Mouse (Mus musculus) cerebellum, postnatal 25 days (tissue): Measurements from ENCODE around the gene Zfp661.
A peak's percentile ranks its signal among the peaks of the same experiment; 100 is the strongest.
"Not testable (repeated sequence)": the region's sequence is repeated elsewhere in the genome, so short reads cannot be mapped to it uniquely, and the experiment has no call there.

Source experiments
- DNase-seq, 2 experiments: peaks; one replicate each; pipeline ENCODE4 v3.0.0; 2021; ENCODE audit warnings: mixed read lengths in 2 of 2

Gene Zfp661

DNA sequence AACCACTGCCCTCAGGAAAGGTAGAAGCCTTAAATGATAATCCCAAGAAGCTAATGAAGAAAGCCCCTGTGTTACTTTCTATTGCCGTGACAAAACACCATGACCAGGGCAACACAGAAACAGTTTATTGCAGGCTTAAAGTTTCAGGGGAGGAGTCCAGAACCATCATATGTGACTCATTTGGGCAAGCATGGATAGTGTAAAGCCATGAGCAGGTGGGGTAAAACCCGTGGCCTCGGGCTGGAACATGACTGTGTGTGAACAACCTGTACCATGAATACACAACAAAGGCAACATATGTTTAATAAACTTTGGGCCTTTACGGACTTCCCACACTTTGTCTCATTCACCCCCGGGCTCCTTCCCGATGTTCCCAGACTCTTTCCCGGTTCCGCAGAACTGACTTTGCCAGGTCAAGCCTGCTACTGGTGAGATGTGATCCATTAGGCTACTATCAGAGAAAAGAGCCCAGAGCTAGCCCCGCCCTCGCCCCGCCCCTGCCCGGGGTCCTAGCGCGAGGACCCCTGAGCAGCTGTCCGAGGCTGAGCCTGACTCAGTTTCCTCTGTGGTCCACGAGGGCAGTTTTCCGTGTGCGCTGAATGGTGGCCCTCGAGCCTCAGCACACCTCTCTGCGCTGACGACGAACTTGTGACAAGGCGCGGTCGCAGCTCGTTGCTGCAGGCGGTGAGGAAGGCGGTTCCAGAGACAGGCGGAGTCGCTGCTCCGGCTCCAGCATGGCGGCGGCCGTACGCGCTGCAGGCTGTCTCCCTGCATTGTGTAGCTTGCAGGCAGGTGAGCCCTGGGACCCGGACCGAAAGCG is at the start of gene Zfp661, which contains the start of gene Mrps5:
TSS of gene Zfp661 (minus strand) at position 401 of the 820 bp plus-strand sequence.
TSS of gene Mrps5 (plus strand) at position 529 of the 820 bp plus-strand sequence.
- peak; percentile 89 to 92 for DNase-seq

DNA sequence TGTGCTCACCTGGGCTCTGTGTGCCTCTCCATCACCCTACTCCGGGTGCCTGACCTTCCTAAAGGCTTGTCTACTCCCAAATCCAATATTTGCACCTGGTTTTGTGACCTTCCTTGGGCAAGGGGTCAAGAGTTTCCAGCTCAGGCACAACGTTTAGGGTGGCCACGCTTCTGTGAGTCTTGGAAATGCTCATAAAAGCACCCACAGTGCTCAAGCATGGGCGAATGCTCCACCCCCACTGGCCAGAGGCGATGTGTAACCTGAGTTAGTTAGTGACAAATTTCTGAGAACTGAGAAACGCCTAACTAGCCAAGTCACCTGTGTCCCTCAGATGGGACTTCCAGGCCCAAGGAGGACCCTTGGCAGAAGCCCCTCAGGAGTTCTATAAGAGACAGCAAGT is 48.7 kb upstream of the Zfp661 start:
- no peak for DNase-seq

DNA sequence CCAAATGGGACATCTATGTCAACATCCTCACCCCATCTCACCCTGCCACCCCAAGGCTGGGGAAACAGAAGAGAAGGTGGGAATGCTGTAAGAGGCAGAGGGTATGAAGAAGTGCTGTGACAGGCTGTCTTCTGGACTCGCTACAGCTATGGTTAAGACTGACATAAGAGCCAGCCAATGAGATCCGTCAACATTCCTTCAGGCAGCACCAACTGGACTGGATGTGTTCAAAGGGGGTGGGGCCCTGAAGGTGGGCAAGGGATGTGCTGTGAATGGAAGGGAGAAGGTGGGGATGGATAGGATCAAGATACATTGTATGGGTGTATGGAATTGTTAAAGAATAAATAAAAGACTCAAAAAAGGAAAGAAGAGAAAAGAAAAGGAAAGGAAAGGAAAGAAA is 45.7 kb upstream of the Zfp661 start:
- no peak for DNase-seq

DNA sequence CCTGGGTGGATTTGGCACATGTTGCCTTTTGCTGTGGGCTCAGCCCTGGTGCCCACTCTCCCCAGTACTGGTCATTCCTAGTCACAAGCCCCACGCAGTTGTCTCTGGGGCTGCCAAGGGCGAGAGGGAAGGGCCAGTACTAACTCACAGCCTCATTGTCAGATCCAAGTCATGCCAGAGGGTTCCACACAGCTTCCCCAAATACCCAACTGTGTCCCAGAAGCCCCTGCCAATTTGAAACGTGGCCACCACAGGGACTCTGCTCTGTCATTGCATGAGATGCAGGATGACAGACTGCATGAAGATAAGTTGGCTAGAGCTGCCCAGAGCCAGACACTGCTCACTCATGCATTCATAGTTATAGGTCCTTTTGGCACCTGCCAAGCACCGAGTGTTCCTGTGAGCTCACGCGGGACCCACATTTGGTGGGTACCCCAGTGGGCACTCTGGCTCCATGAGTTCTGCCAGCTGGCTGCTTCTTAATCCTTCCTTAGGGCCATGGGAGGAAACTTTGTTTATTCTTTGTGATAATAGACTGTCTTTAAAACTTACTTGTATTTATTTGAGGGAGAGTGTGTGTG is 41.2 kb upstream of the Zfp661 start:
- peak; percentile 61 to 65 for DNase-seq

DNA sequence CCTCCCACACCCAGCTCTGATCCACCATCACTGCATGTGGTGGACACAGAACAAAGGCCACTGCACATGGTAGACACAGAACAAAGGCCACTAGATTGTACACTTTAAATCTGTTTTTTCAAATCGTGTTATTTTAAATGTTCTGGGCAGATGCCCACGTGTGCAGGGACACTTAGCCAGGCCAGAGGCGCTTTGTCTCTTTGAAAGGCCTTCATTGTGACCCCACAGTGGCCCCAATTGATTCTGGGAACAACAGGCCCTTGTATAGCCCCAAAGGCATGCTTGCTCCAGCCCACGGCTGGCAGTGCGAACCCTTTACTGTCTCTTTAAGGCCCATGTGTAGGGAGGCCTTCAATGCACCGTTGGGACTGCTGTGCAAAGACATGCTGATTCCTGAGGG is 40.5 kb upstream of the Zfp661 start:
- DNase-seq = no peak

DNA sequence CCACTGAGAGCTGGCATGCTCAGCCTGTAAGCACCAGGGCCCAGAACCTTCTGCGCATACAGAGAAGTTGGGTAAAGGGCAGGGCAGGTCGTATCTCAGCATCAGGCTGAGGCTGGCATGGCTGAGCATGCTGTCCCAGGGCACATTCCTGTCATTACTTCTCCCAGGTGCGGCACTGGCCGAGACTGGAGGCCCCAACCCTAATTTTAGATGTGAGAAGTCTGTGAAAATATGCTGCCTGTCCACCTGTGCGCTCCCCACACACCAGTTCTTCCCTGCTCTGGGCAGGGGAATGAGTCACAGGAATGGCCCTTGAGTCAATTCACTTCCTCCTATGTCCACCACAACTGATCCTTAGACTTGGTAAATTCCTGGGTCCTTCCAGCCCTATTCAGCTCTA is 38.8 kb upstream of the Zfp661 start:
- no peak for DNase-seq

DNA sequence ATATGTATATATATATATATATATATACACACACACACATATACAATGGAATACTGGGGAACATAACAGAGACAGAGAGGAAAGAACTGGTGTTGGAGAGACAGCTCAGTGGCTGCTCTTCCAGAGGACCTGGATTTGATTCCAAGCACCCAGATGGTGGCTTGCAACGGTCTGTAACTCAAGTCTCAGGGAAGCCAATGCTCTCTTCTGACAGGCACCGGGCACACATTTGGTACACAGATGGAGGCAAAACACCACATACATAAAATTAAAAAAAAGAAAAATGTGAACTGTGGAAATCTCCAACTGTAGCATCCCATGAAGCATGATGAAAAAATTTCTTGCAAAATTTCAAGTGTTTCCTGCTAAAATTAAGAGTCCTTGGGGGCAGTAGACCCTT is 37.9 kb upstream of the Zfp661 start:
- DNase-seq = no peak

DNA sequence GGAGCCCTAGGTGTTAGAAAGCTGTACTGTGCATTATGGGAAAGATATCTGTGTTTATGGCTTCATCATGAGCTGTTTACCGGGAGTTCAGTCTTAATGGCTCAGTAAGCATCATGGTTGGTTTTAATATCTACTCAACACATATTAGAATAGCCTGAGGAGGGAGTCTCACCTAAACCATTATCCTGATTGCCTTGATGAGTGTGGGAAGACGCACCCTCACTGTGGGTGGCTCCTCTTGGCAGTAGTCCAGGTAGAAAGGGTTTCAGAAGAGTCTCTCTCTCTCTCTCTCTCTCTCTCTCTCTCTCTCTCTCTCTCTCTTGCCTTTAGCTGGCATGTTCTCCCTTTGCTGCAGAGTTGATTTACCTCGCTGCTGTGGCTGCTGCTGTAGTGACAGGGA is 35.2 kb upstream of the Zfp661 start:
- no peak for DNase-seq

DNA sequence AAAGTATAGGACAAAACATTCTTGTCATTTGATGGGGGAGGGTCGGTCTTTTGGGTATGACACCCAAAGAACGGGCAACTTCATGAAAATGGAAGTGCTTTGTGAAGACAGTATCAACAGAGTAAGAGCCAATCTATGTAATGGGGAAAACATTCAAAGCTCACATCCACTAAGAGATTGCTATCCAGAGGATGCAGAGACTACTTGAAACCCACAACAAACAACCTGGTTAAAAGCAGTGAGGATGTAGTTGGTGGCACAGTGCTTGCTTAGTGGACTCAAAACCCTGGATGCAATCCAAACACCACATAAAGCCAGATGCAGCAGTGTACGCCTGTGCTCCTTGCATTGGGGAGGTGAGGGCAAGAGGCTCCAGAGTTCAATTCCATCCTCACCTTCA is 32.4 kb upstream of the Zfp661 start:
- no peak for DNase-seq

DNA sequence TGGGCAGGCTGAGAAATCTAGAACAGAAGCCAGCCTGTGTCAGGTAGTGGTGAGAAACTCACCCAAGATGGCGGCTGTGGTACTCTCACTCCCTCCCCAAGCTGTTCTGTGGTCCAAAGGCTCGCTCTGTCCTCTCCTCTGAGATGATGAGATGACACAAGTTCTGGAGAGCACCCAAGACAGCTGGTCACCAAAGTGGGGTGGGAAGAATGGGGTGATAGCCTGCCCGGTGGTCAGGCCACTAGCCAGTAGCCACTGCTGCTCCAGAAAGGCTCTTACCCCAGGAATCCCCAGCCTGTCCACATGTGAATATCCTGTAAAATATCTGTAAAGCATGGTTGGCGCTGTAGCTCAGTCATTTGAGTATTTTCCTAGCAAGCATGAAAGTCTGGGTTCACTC is 25.4 kb upstream of the Zfp661 start:
- DNase-seq = no peak

DNA sequence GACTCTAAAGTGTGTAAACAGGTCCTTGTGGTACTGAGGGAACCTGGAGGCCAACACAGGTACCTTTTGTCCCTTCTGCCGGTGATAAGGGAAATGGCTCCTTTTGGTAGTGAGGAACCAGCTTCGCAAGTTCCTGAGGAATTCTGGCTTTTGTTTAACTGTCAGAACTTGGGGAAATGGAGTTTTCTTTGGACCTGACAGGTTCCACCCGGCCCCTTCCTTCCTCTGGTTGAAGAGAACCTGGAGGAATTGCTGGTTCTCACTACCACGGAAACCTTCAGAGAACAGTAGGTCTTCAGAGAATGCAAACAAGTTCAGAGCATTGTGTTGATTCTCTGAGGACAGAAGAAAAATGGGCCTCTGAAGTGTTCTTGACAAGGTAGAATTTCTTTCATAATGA is 24.5 kb upstream of the Zfp661 start:
- no peak for DNase-seq

DNA sequence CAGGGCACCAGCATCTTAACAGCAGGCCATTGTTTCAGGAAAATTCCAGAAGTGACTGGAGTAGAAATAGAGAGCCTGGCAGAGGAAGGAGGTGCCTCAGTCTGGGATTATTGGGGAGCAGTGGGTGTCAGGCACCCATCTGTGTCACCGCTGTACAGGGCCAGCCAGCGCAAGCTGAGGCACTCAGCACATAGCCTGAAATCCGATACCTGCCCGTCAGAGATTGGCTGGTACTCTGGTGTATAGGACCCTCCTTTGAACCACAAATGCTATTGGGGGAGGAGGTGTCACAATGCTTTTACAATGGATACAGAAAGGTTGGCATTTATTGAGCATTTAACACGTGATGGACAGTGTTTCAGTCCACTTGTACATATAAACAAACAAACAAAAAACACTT is 22.1 kb upstream of the Zfp661 start:
- no peak for DNase-seq

DNA sequence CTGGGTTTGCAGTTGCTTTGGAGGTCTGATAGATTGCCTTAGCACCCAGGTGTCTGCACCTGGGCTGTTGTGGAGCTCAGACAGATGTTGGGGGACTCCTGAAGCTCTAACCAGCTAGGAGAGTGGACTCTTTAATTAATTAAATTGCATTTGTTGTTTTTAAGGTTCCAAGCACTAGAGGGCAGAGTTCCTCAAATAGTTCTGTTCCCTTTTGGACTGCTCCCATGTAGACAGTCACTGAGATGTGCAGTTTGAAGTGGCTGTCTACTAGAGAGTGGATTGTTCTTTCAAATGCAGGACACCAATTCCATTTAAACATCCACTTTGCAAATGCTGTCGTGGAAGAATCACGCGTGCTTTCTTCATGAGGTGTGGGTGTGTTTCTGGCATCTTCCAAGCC is 21.3 kb upstream of the Zfp661 start:
- DNase-seq = no peak

DNA sequence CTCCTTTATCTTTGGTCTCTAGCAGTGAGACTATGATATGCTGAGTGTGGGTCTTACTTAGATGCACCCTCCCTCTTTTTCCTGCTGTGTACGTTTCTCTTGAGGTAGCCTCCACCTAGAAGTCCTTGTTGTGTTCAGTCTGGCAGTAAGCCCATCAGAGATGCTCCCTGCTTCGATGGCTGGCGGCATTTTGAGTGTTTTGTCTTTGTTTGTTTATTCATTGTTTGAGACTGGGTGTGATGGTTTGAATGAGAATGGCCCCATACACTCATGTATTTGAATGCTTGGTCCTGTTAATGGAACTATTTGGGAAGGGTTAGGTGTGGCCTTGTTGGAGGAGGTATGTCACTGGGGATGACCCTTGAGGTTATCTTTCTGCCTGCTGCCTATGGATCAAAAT is 18.3 kb upstream of the Zfp661 start:
- no peak for DNase-seq

DNA sequence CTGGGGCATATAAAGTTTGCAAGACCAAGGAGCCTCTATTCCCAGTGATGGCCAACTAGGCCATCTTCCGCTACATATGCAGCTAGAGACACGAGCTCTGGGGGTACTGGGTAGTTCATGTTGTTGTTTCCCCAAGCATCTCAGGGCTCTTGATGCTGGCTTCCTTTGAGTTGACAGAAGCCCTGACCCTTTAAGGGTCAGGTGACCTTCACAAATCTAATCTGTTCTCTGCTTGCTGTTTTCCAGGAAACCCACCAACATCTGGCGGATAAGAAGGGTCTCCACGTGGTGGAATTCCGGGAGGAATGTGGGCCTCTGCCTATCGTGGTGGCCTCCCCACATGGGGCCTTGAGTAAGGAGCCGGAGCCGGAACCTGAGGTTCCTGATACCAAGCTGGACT is 16.5 kb upstream of the Zfp661 start:
- DNase-seq = not testable (repeated sequence)

DNA sequence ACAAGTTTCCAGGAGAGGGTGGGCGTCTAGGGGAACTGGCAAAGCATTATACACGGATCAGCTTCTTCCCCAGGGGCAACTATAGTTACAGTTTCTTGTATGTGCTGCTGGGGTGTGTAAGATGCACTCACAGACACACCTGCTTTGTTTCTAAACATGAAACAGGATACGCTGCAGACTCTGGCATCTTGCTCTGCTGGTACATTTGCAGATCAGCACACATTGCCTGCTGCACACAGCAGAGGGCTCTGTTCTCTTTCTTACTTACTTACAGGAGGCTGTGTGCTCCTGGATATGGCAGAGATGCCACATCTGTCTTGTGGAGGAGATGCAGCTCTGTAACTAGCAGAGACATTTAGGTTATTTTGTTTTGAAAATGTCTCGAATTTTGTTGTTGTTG is 3.9 kb upstream of the Zfp661 start:
- no peak for DNase-seq

DNA sequence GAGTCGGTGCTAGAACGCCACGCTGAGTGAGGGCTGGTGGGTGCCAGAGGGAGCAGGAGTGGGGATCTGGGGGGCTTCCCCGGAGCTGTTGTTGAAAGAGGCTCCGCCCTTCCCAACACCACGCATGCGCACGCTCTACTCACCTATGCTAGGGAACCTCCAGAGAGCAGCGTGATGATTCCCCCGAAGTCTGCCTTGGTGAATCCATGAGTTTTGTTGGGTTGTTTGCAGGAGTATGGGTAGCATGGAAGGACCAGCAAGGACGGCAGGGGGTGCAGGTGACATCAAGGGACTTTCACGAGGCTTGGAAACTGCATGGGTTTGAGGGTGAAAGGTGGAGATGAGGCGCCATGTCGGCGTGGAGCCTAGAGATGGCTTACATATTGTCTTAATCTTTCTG is 3.3 kb upstream of the Zfp661 start:
- no peak for DNase-seq

DNA sequence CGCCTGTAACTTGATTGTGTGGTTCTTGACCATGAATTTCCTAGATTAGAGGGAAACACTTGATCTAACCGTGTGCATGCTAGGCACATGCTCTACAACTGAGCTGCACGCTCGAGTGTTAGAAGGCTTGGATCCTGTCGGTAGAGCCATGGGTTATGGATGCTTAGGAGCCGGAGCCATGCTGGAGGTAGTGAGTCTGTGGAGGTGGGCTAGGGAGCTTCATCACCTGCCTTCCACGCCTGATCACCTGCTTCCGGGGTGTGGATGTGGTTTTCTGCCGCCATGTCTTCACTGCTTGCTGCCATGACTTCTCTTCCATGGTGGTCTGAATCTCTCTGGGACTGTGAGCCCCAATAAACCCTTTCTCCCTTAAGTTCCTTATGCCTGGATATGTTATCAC is 2.0 kb upstream of the Zfp661 start:
- no peak for DNase-seq

DNA sequence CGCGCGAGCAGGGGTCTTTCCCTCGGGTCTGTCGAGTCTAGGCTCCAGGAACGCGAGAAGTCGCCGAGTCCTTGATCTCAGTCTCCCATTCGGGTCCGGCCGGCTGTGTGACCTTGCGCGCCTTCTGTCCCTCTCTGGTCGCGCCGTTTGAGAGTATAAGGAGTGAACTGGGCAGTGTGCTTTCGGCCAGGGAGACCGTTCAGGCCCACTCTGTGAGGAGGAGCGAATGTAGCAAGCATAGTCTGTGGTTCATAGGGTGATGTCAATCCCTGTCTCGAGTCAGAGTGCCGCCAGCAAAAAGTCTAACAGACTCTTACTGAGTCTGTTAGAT is 585 bp upstream of the Zfp661 start:
- DNase-seq = no peak

DNA sequence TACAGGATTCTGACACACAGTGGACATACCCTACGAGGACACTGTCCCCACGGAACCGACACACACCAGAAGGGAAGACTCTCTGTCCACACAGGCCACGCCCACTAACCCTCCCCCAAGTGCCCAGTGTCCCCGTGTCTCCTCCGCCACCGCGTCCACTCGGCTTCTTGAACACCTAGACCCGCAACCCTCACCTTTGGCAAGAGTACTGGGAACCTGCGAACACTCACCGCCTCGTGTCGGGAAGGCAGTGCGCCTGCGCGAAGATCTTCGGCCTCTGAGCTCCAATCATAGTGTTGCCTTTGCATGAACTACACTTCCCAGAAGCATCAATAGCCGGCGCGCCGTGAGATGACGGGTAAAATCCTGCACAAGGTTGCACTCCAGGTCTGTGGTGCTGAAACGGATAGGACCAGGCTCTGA is 2.4 kb downstream of the Zfp661 start:
- peak; percentile 97 for DNase-seq

DNA sequence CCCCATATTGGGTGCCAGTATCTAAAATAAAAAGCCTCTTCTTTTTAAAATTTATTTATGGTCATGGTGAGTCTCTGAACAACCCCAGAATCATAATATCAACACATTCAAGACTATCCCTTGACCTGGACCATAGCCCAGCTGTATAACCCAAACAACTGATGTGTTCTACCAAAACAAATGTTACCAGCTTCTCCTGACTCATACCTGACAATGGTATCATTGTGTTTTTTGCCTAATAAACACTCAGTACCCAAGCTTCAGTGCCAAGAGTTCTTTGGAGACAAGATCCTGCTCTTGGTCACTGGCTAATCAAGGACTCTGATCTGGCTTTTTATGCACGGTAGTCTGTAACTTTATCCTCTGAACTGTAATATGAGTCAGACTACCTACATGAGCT is 13.6 kb downstream of the Zfp661 start:
- no peak for DNase-seq

DNA sequence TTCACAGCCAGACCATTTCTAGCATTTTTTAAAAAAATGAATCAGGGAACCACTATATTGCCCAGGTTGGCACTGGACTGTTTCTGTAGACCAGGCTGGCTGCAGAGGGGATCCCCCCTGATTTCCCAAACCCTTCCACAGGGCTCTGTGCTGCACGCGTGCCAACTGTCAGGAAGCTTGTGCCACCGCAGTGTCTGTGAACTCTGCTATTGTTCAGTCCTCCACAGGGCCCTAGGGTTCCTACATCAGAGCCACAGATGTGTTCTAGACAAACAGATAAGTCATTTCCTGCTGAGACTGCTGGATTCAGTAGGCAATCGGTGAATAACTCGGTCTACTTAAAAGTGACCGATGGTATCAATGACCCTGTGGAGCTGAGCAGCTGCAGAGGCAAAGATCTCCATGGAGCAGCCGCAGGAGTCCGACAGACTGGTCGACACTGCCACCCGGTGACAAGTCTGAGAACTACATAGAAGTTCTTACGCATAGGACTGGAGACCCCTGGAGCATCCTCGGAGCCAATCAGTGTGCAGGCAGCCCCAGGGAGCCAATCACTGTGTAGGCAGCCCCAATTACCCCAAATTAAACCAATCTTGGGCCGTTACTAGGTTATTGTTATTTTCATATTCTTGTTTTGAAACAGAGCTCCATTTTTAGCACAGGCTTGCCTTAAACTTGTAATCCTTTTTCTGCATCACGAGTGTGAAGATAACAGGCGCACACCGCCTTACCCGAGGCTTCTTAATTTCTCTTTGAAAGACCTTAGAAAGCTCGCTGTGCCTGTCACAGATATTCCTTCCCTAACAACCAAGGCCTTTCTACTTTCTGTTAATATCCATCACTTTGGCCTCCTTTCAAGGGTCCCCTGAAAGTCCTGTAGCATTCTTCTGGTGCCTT is 27.6 kb downstream of the Zfp661 start:
- DNase-seq = peak; percentile 88 to 94

DNA sequence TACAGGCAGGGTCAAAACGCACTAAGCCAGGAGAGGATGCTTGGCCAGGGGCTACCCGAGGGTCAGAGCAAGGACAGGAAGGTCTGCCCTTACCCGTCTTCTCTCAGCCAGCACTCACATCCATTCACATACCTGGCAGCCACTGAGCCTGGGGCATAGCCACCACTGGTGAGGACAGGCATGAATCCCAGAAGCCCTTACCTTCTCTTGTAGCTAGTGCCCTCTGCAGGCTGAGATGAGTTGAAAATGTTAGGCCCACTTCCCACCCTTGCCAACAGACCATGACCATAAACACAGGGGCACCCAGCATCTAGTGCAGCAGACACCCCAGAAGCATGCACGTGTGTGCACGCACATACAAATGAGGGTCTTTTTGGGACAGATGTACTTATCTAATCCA is 35.8 kb downstream of the Zfp661 start:
- DNase-seq = peak; percentile 88 to 90

DNA sequence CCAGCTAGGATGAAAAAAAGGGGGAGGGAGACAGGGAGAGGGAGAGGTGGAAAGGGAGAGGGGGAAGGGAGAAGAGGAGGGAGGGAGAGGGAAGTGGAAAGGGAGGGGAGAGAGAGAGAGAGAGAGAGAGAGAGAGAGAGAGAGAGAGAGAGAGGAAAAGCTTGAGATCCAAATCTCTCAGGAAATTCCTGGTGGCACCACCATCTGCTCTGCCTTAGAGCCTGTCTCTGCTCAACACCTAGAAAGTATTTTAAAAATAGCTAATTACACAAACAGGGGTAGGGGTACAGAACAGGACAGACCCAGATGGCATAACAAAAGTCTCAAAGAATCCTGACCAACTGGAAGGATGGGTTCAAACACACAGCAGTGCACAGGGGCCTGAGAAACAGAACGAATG is 36.4 kb downstream of the Zfp661 start:
- DNase-seq = peak in 1 of 2 experiments; percentile 59
